Mouse (Mus musculus): ENCODE data around the gene Igfbp4. TPM values are rescaled to one million over a fixed set of nuclear protein-coding genes. Genes with fewer than 3 reads are reported as not detected.

Igfbp4 gene
- polyA plus RNA-seq (2017; shearing (Covaris generic)): 1.2 TPM

GRCm38 (mm10) chr11:99041051-99041729 lies at the start of gene Igfbp4:
TSS of gene Igfbp4 (plus strand) at chr11:99041244.

GRCm38 (mm10) chr11:99023500-99024467 lies 17.3 kb upstream of the Igfbp4 start, which contains the start of gene Top2a:
TSS of gene Top2a (minus strand) at chr11:99024189.

GRCm38 (mm10) chr11:99089077-99089601 lies 48.1 kb downstream of the Igfbp4 start, which contains the start of gene Tns4:
TSS of gene Tns4 (minus strand) at chr11:99089306.

Other genes starting within 250 kb of the Igfbp4 start
- gene Msl1, start 245.7 kb upstream of the Igfbp4 start, polyA plus RNA-seq (2017; shearing (Covaris generic)): 21.3 TPM
- gene Casc3, start 236.3 kb upstream of the Igfbp4 start, polyA plus RNA-seq (2017; shearing (Covaris generic)): 84.8 TPM
- 0.26 TPM for gene Rapgefl1, start 204.5 kb upstream of the Igfbp4 start, polyA plus RNA-seq (2017; shearing (Covaris generic))
- 5.6 TPM for gene Wipf2, start 177.6 kb upstream of the Igfbp4 start, polyA plus RNA-seq (2017; shearing (Covaris generic))
- 0.52 TPM for gene Cdc6, start 133.4 kb upstream of the Igfbp4 start, polyA plus RNA-seq (2017; shearing (Covaris generic))
- 44.3 TPM for gene Rara, start 113.4 kb upstream of the Igfbp4 start, polyA plus RNA-seq (2017; shearing (Covaris generic))
- gene Gjd3, start 58.2 kb upstream of the Igfbp4 start, polyA plus RNA-seq (2017; shearing (Covaris generic)): not detected
- 4.4 TPM for gene Top2a, start 17.1 kb upstream of the Igfbp4 start, polyA plus RNA-seq (2017; shearing (Covaris generic))
- not detected for gene Tns4, start 48.1 kb downstream of the Igfbp4 start, polyA plus RNA-seq (2017; shearing (Covaris generic))
- 465 TPM for gene Ccr7, start 113.8 kb downstream of the Igfbp4 start, polyA plus RNA-seq (2017; shearing (Covaris generic))
- 181 TPM for gene Smarce1, start 189.8 kb downstream of the Igfbp4 start, polyA plus RNA-seq (2017; shearing (Covaris generic))
- gene Krt222, start 202.8 kb downstream of the Igfbp4 start, polyA plus RNA-seq (2017; shearing (Covaris generic)): 0.44 TPM
- gene Krt24, start 244.0 kb downstream of the Igfbp4 start, polyA plus RNA-seq (2017; shearing (Covaris generic)): not detected

All from effector memory CD4-positive, alpha-beta T cell, adult 5 months (primary cell).